Mouse (Mus musculus): ENCODE data around the gene Pcdh17. TPM values are rescaled to one million over a fixed set of nuclear protein-coding genes. Genes with fewer than 3 reads are reported as not detected.
A peak's percentile ranks its signal among the peaks of the same experiment; 100 is the strongest.

Pcdh17 gene
- 40.8 and 42.6 TPM in 2 replicates for polyA plus RNA-seq (2015; fragmentation: Nextera tagmentation; extraction: Ambion mirVana)

- Histone ChIP-seq H3K9ac (ENCODE audit: low read depth, low read length) (peak within 1 kb of the TSS; percentile 85), H3K4me2 (ENCODE audit: low read length) (peak within 1 kb of the TSS; percentile 82), H3K27me3 (ENCODE audit: control insufficient read depth, insufficient read depth, low read depth, low read length) (no peaks in the 10 kb centered on the region), H3K36me3 (ENCODE audit: control insufficient read depth, insufficient read depth, low read length) (no peaks in the 10 kb centered on the region), H3K9me3 (replicated peaks; ENCODE audit: control insufficient read depth, low read length, poor library complexity, severe bottlenecking) (no peaks in the 10 kb centered on the region), H3K27ac (ENCODE audit: low read length) (peak within 1 kb of the TSS; percentile 88), H3K4me1 (ENCODE audit: control insufficient read depth, insufficient read depth, low read length) (no peaks in the 10 kb centered on the region), H3K4me3 (ENCODE audit: low read depth, low read length) (peak within 1 kb of the TSS; percentile 85)
- ATAC-seq = peak; percentile 90
- under 1% methylated on average over 31 of the region's 31 CpGs for WGBS
Observed at GRCm38 (mm10) chr14:84443288-84443686, at the start of gene Pcdh17. Gene Pcdh17, plus strand, starts transcription at chr14:84443563.

- H3K4me2 ChIP-seq (ENCODE audit: low read length) = no peak overlapping the region
- WGBS = 81% methylated on average over 1 of the region's 1 CpGs
Observed at GRCm38 (mm10) chr14:84397137-84397536, 46.2 kb upstream of the Pcdh17 start.

GRCm38 (mm10) chr14:84424736-84425135 is 18.6 kb upstream of the Pcdh17 start:
- no peaks in the 10 kb centered on the region for H3K4me1 ChIP-seq (ENCODE audit: control insufficient read depth, insufficient read depth, low read length)
- no peak overlapping the region for H3K27ac ChIP-seq (ENCODE audit: low read length)
- H3K36me3 ChIP-seq (ENCODE audit: control insufficient read depth, insufficient read depth, low read length) = no peaks in the 10 kb centered on the region
- 77% methylated on average over 2 of the region's 2 CpGs for WGBS
- H3K4me3 ChIP-seq (ENCODE audit: low read depth, low read length) = no peak overlapping the region
- H3K27me3 ChIP-seq (ENCODE audit: control insufficient read depth, insufficient read depth, low read depth, low read length) = no peaks in the 10 kb centered on the region
- no peak overlapping the region for H3K4me2 ChIP-seq (ENCODE audit: low read length)
- no peak for ATAC-seq
- H3K9me3 ChIP-seq (replicated peaks; ENCODE audit: control insufficient read depth, low read length, poor library complexity, severe bottlenecking) = no peaks in the 10 kb centered on the region
- H3K9ac ChIP-seq (ENCODE audit: low read depth, low read length) = no peak overlapping the region

More at GRCm38 (mm10) chr14:84397137-84397536, 46.2 kb upstream of the Pcdh17 start:
- Histone ChIP-seq H3K27me3 (ENCODE audit: control insufficient read depth, insufficient read depth, low read depth, low read length) (no peaks in the 10 kb centered on the region), H3K9ac (ENCODE audit: low read depth, low read length) (no peak overlapping the region), H3K4me3 (ENCODE audit: low read depth, low read length) (no peak overlapping the region), H3K27ac (ENCODE audit: low read length) (no peak overlapping the region), H3K9me3 (replicated peaks; ENCODE audit: control insufficient read depth, low read length, poor library complexity, severe bottlenecking) (no peaks in the 10 kb centered on the region), H3K4me1 (ENCODE audit: control insufficient read depth, insufficient read depth, low read length) (no peaks in the 10 kb centered on the region), H3K36me3 (ENCODE audit: control insufficient read depth, insufficient read depth, low read length) (no peaks in the 10 kb centered on the region)
- no peak for ATAC-seq

GRCm38 (mm10) chr14:84426616-84427015 is 16.7 kb upstream of the Pcdh17 start:
- H3K9ac ChIP-seq (ENCODE audit: low read depth, low read length) = no peak overlapping the region
- no peaks in the 10 kb centered on the region for H3K4me1 ChIP-seq (ENCODE audit: control insufficient read depth, insufficient read depth, low read length)
- no peak overlapping the region for H3K4me2 ChIP-seq (ENCODE audit: low read length)
- H3K9me3 ChIP-seq (replicated peaks; ENCODE audit: control insufficient read depth, low read length, poor library complexity, severe bottlenecking) = no peaks in the 10 kb centered on the region
- no peak for ATAC-seq
- H3K36me3 ChIP-seq (ENCODE audit: control insufficient read depth, insufficient read depth, low read length) = no peaks in the 10 kb centered on the region
- no peak overlapping the region for H3K4me3 ChIP-seq (ENCODE audit: low read depth, low read length)
- H3K27me3 ChIP-seq (ENCODE audit: control insufficient read depth, insufficient read depth, low read depth, low read length) = no peaks in the 10 kb centered on the region
- no peak overlapping the region for H3K27ac ChIP-seq (ENCODE audit: low read length)

- Histone ChIP-seq H3K36me3 (ENCODE audit: control insufficient read depth, insufficient read depth, low read length) (no peaks in the 10 kb centered on the region), H3K9ac (ENCODE audit: low read depth, low read length) (no peak overlapping the region), H3K27ac (ENCODE audit: low read length) (no peak overlapping the region), H3K9me3 (replicated peaks; ENCODE audit: control insufficient read depth, low read length, poor library complexity, severe bottlenecking) (no peaks in the 10 kb centered on the region), H3K27me3 (ENCODE audit: control insufficient read depth, insufficient read depth, low read depth, low read length) (no peaks in the 10 kb centered on the region), H3K4me2 (ENCODE audit: low read length) (no peak overlapping the region), H3K4me1 (ENCODE audit: control insufficient read depth, insufficient read depth, low read length) (no peaks in the 10 kb centered on the region), H3K4me3 (ENCODE audit: low read depth, low read length) (no peak overlapping the region)
- peak; percentile 78 for ATAC-seq
- 23% methylated on average over 11 of the region's 11 CpGs for WGBS
Observed at GRCm38 (mm10) chr14:84438066-84438770, 5.1 kb upstream of the Pcdh17 start.

GRCm38 (mm10) chr14:84440903-84441302 is 2.5 kb upstream of the Pcdh17 start:
- no peak for ATAC-seq
- WGBS = 16% methylated on average over 2 of the region's 2 CpGs
- H3K9ac ChIP-seq (ENCODE audit: low read depth, low read length) = no peak overlapping the region

GRCm38 (mm10) chr14:84442528-84443287 is 655 bp upstream of the Pcdh17 start:
- Histone ChIP-seq H3K27me3 (ENCODE audit: control insufficient read depth, insufficient read depth, low read depth, low read length) (no peaks in the 10 kb centered on the region), H3K9me3 (replicated peaks; ENCODE audit: control insufficient read depth, low read length, poor library complexity, severe bottlenecking) (no peaks in the 10 kb centered on the region), H3K4me2 (ENCODE audit: low read length) (peak overlapping the region; percentile 82), H3K4me3 (ENCODE audit: low read depth, low read length) (peak overlapping the region; percentile 85), H3K36me3 (ENCODE audit: control insufficient read depth, insufficient read depth, low read length) (no peaks in the 10 kb centered on the region), H3K4me1 (ENCODE audit: control insufficient read depth, insufficient read depth, low read length) (no peaks in the 10 kb centered on the region), H3K27ac (ENCODE audit: low read length) (peak overlapping the region; percentile 88), H3K9ac (ENCODE audit: low read depth, low read length) (peak overlapping the region; percentile 85)
- peak; percentile 54 for ATAC-seq
- under 1% methylated on average over 28 of the region's 30 CpGs for WGBS

More at GRCm38 (mm10) chr14:84440903-84441302, 2.5 kb upstream of the Pcdh17 start:
- Histone ChIP-seq H3K36me3 (ENCODE audit: control insufficient read depth, insufficient read depth, low read length) (no peaks in the 10 kb centered on the region), H3K4me3 (ENCODE audit: low read depth, low read length) (no peak overlapping the region), H3K9me3 (replicated peaks; ENCODE audit: control insufficient read depth, low read length, poor library complexity, severe bottlenecking) (no peaks in the 10 kb centered on the region), H3K4me1 (ENCODE audit: control insufficient read depth, insufficient read depth, low read length) (no peaks in the 10 kb centered on the region), H3K27me3 (ENCODE audit: control insufficient read depth, insufficient read depth, low read depth, low read length) (no peaks in the 10 kb centered on the region), H3K27ac (ENCODE audit: low read length) (no peak overlapping the region), H3K4me2 (ENCODE audit: low read length) (no peak overlapping the region)

GRCm38 (mm10) chr14:84443761-84444160 is 398 bp downstream of the Pcdh17 start:
- no peak for ATAC-seq
- Histone ChIP-seq H3K4me3 (ENCODE audit: low read depth, low read length) (peak overlapping the region; percentile 85), H3K9ac (ENCODE audit: low read depth, low read length) (peak overlapping the region; percentile 85), H3K27ac (ENCODE audit: low read length) (peak overlapping the region; percentile 88), H3K9me3 (replicated peaks; ENCODE audit: control insufficient read depth, low read length, poor library complexity, severe bottlenecking) (no peaks in the 10 kb centered on the region), H3K4me2 (ENCODE audit: low read length) (peak overlapping the region; percentile 82), H3K27me3 (ENCODE audit: control insufficient read depth, insufficient read depth, low read depth, low read length) (no peaks in the 10 kb centered on the region), H3K36me3 (ENCODE audit: control insufficient read depth, insufficient read depth, low read length) (no peaks in the 10 kb centered on the region), H3K4me1 (ENCODE audit: control insufficient read depth, insufficient read depth, low read length) (no peaks in the 10 kb centered on the region)
- 0% methylated on average over 13 of the region's 13 CpGs for WGBS

GRCm38 (mm10) chr14:84444276-84444662 is 906 bp downstream of the Pcdh17 start:
- Histone ChIP-seq H3K4me1 (ENCODE audit: control insufficient read depth, insufficient read depth, low read length) (no peaks in the 10 kb centered on the region), H3K4me2 (ENCODE audit: low read length) (peak overlapping the region; percentile 82), H3K36me3 (ENCODE audit: control insufficient read depth, insufficient read depth, low read length) (no peaks in the 10 kb centered on the region), H3K9me3 (replicated peaks; ENCODE audit: control insufficient read depth, low read length, poor library complexity, severe bottlenecking) (no peaks in the 10 kb centered on the region), H3K27me3 (ENCODE audit: control insufficient read depth, insufficient read depth, low read depth, low read length) (no peaks in the 10 kb centered on the region), H3K4me3 (ENCODE audit: low read depth, low read length) (peak overlapping the region; percentile 85), H3K9ac (ENCODE audit: low read depth, low read length) (peak overlapping the region; percentile 85), H3K27ac (ENCODE audit: low read length) (peak overlapping the region; percentile 88)
- WGBS = 0% methylated on average over 21 of the region's 21 CpGs
- ATAC-seq = no peak
